Mouse (Mus musculus): ENCODE measurements at regions not wholly inside any gene's neighbourhood (a gene's known extent, or its start where the extent isn't known, plus 50 kb on each side); places are given as distances from the start of the nearest gene placed in this dataset.
"Not testable (repeated sequence)": the region's sequence is repeated elsewhere in the genome, so short reads cannot be mapped to it uniquely, and the experiment has no call there.

DNA sequence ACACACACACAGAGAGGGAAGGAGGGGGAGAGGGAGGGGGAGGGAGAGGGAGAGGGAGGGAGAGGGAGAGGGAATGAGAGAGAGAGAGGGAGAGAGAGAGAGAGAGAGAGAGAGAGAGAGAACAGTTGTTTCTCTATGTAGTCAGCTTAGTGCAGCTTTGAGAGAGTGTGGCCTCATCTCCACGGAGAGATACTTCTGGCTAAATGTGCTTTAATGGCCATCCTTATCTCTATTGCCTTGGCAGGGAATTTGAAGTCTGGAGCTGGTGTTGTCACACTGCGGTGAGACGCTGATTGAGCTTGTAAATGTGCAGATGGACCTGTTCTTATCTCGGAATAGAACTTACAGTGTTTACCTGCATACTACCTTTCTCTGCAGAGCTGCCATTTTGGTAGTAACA is 160.9 kb upstream of the Arglu1 start:
- peaks cover 9% of the 10 kb centered on the region for H3K4me1 ChIP-seq
- H3K4me3 ChIP-seq = no peak overlapping the region
- WGBS = 79% methylated on average over 4 of the region's 4 CpGs
- H3K27me3 ChIP-seq = peaks cover 59% of the 10 kb centered on the region
- no peak overlapping the region for H3K4me2 ChIP-seq (replicated peaks)
- H3K9me3 ChIP-seq = no peaks in the 10 kb centered on the region
- no peaks in the 10 kb centered on the region for H3K36me3 ChIP-seq
- no peak overlapping the region for H3K9ac ChIP-seq (replicated peaks)
- ATAC-seq (ENCODE audit: low FRiP score, low read depth) = no peak
- H3K27ac ChIP-seq (replicated peaks) = no peak overlapping the region

DNA sequence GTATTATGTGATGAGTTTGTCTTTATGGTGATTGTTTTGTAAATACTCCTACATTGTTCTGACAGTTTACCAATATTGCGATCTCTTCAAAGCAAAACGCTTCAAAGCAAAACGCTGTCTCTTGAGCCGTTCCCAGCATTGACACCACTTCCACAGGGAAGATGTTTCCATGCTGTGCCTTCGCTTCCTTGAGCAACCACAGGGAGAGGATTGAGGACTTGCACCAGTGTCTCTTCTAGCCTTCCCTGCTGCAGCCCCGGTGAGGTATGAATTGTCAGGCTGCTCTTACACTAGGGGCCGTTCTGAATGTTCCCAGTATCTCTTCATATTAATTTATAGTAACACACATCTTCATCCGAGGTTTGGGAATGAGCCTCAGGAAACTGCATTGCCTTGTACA is 160.4 kb upstream of the Arglu1 start:
- H3K4me1 ChIP-seq = peaks cover 7% of the 10 kb centered on the region
- no peak overlapping the region for H3K27ac ChIP-seq (replicated peaks)
- no peak for ATAC-seq (ENCODE audit: low FRiP score, low read depth)
- no peaks in the 10 kb centered on the region for H3K9me3 ChIP-seq
- no peak overlapping the region for H3K4me2 ChIP-seq (replicated peaks)
- WGBS = 64% methylated on average over 8 of the region's 8 CpGs
- H3K4me3 ChIP-seq = no peak overlapping the region
- H3K36me3 ChIP-seq = no peaks in the 10 kb centered on the region
- H3K27me3 ChIP-seq = peaks cover 54% of the 10 kb centered on the region
- H3K9ac ChIP-seq (replicated peaks) = no peak overlapping the region

DNA sequence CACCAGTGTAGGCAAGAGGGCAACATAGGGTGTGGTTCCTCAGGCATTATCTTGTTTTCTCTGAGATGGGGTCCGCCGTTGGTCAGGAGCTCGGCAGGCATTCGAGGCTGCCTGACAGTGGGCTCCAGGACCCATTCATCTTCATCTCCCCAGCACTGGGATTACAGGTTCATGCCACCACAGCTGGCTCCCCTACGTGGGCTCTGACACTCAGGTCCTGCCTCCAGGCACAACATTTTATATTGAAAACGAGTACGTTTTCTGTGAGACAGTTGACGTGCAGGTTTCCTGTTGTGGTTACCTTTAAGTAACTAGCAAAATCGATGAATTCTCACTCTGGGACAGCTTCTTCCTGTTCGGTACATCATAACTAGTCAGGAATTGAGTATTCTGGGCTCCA is 157.3 kb upstream of the Arglu1 start:
- H3K27me3 ChIP-seq = peaks cover 35% of the 10 kb centered on the region
- H3K4me3 ChIP-seq = no peak overlapping the region
- no peak overlapping the region for H3K27ac ChIP-seq (replicated peaks)
- no peaks in the 10 kb centered on the region for H3K9me3 ChIP-seq
- H3K4me2 ChIP-seq (replicated peaks) = no peak overlapping the region
- 88% methylated on average over 10 of the region's 10 CpGs for WGBS
- ATAC-seq (ENCODE audit: low FRiP score, low read depth) = no peak
- no peaks in the 10 kb centered on the region for H3K36me3 ChIP-seq
- H3K4me1 ChIP-seq = no peaks in the 10 kb centered on the region; the same call in 1 of the 2 replicates
- H3K9ac ChIP-seq (replicated peaks) = no peak overlapping the region

DNA sequence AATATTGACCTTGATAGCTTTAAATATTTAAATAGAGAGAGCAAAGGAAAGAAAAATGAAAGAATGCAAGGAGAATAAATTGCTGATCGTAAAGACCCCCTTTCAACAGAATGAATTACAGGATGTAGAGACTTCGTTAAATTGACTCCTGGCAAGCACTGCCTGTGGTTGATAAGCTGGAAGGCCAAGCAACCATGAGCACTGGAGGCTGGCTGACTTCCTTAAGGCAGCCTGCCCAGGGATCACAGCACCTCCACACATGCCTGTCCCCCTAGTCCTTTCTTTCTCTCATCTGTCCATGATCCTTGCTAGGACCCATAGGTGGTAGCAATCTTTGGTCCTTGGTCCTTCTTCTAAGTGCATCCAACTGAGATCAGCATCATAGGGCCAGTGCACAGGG is 152.0 kb upstream of the Arglu1 start:
- no peak for ATAC-seq (ENCODE audit: low FRiP score, low read depth)
- Histone ChIP-seq H3K27ac (replicated peaks) (no peak overlapping the region), H3K27me3 (no peaks in the 10 kb centered on the region; the same call in 1 of the 2 replicates)

DNA sequence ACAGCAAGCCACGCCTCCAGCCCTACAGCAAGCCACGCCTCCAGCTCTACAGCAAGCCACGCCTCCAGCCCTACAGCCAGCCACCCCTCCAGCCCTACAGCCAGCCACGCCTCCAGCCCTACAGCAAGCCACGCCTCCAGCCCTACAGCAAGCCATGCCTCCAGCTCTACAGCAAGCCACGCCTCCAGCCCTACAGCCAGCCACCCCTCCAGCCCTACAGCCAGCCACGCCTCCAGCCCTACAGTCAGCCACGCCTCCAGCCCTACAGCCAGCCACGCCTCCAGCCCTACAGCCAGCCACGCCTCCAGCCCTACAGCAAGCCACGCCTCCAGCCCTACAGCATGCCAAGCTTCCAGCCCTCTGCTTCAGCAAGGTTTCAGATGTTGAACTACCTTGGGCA is 145.8 kb upstream of the Arglu1 start:
- H3K36me3 ChIP-seq; H3K4me2 ChIP-seq (replicated peaks); H3K4me1 ChIP-seq; H3K4me3 ChIP-seq; H3K9me3 ChIP-seq; ATAC-seq (ENCODE audit: low FRiP score, low read depth); H3K27ac ChIP-seq (replicated peaks); H3K27me3 ChIP-seq; H3K9ac ChIP-seq (replicated peaks): not testable (repeated sequence)
- WGBS = 70% methylated on average over 9 of the region's 11 CpGs

More for the DNA sequence above, 152.0 kb upstream of the Arglu1 start:
- Histone ChIP-seq H3K4me1 (no peaks in the 10 kb centered on the region; the same call in 1 of the 2 replicates), H3K9ac (replicated peaks) (no peak overlapping the region), H3K4me2 (replicated peaks) (no peak overlapping the region), H3K4me3 (no peak overlapping the region), H3K36me3 (no peaks in the 10 kb centered on the region), H3K9me3 (no peaks in the 10 kb centered on the region)
- WGBS = 78% methylated on average over 2 of the region's 2 CpGs

DNA sequence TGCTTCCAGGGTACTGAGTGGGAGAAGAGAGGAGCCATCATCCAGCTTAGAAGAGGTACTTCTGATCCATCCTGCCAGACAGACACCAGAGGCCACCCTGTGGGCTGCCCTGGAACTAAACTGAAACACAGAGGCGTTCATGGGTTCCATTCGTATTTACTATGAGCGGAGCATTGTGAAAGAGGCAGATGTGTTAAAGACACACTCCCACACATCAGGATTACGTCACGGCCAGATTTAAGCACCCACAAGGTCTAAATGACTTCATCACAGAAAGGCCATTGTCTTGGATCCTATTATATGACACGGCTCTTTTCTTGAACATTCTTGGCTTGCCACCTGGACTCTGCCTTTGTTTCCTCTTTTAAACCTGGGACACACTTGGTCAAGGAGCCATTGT is 141.0 kb upstream of the Arglu1 start:
- Histone ChIP-seq H3K27ac (replicated peaks) (no peak overlapping the region), H3K36me3 (no peaks in the 10 kb centered on the region), H3K4me3 (no peak overlapping the region), H3K4me1 (no peaks in the 10 kb centered on the region), H3K4me2 (replicated peaks) (no peak overlapping the region), H3K27me3 (no peaks in the 10 kb centered on the region), H3K9me3 (no peaks in the 10 kb centered on the region), H3K9ac (replicated peaks) (no peak overlapping the region)
- ATAC-seq (ENCODE audit: low FRiP score, low read depth) = no peak
- WGBS = 82% methylated on average over 6 of the region's 6 CpGs

DNA sequence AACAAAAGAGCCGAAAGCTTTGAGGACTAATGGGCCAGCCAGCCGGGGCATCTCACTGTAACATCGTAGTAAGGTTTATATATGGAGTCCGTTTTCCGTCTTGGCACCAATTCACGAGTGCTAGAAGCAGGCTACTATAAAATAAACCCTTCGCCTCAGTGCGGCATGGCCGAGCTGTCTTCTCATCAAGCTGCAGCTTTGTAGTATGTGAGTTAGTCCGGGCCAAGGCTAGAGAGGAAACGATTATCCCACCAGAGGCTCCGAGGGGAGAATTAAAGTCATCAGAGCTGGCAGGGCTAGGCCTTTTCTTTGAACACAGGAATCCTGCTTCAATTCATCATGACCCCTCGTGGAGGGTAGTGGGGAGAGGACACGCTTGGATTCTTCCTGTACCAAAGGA is 138.9 kb upstream of the Arglu1 start:
- H3K9me3 ChIP-seq = no peaks in the 10 kb centered on the region
- no peaks in the 10 kb centered on the region for H3K36me3 ChIP-seq
- H3K27ac ChIP-seq (replicated peaks) = no peak overlapping the region
- no peaks in the 10 kb centered on the region for H3K4me1 ChIP-seq
- H3K4me2 ChIP-seq (replicated peaks) = no peak overlapping the region
- no peak overlapping the region for H3K4me3 ChIP-seq
- H3K9ac ChIP-seq (replicated peaks) = no peak overlapping the region
- 57% methylated on average over 14 of the region's 14 CpGs for WGBS
- ATAC-seq (ENCODE audit: low FRiP score, low read depth) = no peak
- no peaks in the 10 kb centered on the region for H3K27me3 ChIP-seq

DNA sequence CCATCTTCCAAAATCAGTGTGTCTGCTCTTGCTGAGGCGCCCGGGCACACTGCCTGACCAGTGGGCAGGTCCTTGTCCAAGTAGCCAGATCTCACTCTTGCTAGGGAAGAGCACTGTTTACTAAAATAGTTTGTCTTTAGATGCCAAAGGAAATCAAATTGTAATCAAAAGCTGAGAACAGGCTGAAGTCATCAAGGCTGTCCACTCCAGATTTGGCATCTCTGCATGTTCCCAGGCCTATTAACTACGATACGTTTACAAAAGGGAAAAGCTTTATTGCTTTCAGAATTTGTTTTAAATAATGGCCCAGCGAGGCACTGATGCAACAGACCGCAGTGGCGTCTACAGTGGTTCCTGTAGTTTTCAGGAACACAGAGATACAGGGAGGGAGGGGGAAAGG is 137.2 kb upstream of the Arglu1 start:
- H3K4me2 ChIP-seq (replicated peaks) = no peak overlapping the region
- 90% methylated on average over 7 of the region's 7 CpGs for WGBS
- H3K4me1 ChIP-seq = no peaks in the 10 kb centered on the region
- no peaks in the 10 kb centered on the region for H3K9me3 ChIP-seq
- no peak overlapping the region for H3K9ac ChIP-seq (replicated peaks)
- H3K36me3 ChIP-seq = no peaks in the 10 kb centered on the region
- no peaks in the 10 kb centered on the region for H3K27me3 ChIP-seq
- no peak overlapping the region for H3K4me3 ChIP-seq
- H3K27ac ChIP-seq (replicated peaks) = no peak overlapping the region
- no peak for ATAC-seq (ENCODE audit: low FRiP score, low read depth)

DNA sequence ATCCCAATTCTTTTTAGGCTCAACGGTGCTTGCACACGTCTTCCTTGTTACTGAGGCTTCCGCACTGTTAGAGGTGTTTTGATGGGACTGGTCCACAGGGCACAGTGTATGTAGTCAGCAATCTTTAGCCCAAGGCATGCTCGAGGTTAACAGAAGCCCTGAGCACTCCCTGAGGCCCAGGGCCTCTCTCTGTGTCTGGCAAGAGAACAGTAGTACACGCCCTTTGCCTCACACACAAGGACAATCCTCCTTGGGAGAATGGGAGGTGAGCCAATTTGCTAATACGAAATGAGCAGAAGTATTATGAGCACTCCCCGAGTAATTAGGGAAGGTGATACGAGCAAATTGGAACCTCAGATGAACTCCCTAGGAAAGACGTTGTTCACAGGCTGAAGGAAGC is 136.5 kb upstream of the Arglu1 start:
- no peaks in the 10 kb centered on the region for H3K27me3 ChIP-seq
- H3K4me2 ChIP-seq (replicated peaks) = no peak overlapping the region
- no peak overlapping the region for H3K27ac ChIP-seq (replicated peaks)
- H3K4me3 ChIP-seq = no peak overlapping the region
- no peak overlapping the region for H3K9ac ChIP-seq (replicated peaks)
- ATAC-seq (ENCODE audit: low FRiP score, low read depth) = no peak
- 82% methylated on average over 9 of the region's 9 CpGs for WGBS
- H3K9me3 ChIP-seq = no peaks in the 10 kb centered on the region
- no peaks in the 10 kb centered on the region for H3K4me1 ChIP-seq
- no peaks in the 10 kb centered on the region for H3K36me3 ChIP-seq

DNA sequence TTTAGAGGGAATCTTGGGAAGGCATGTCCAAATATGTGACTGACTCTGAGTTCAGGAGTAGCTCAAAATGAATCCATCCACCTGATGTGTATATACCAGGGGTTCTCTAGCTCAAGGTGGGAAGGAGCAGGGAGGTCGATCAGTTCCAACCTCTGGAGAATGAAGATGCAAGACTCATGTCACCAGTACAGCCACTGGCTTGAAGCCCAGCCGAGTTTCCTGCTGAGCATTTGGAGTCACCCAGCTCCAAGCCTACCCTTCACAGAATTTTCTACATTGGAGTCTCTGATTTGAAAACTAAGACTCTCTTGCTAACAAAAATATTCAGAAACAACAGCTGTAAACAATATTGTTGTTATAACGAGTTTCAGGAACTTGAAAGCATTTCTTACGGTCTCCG is 134.6 kb upstream of the Arglu1 start:
- Histone ChIP-seq H3K27ac (replicated peaks) (no peak overlapping the region), H3K9ac (replicated peaks) (no peak overlapping the region), H3K4me3 (no peak overlapping the region), H3K27me3 (no peaks in the 10 kb centered on the region), H3K36me3 (no peaks in the 10 kb centered on the region), H3K9me3 (no peaks in the 10 kb centered on the region), H3K4me2 (replicated peaks) (no peak overlapping the region), H3K4me1 (peaks cover 6% of the 10 kb centered on the region; the same call in 1 of the 2 replicates)
- no peak for ATAC-seq (ENCODE audit: low FRiP score, low read depth)
- 81% methylated on average over 5 of the region's 5 CpGs for WGBS

DNA sequence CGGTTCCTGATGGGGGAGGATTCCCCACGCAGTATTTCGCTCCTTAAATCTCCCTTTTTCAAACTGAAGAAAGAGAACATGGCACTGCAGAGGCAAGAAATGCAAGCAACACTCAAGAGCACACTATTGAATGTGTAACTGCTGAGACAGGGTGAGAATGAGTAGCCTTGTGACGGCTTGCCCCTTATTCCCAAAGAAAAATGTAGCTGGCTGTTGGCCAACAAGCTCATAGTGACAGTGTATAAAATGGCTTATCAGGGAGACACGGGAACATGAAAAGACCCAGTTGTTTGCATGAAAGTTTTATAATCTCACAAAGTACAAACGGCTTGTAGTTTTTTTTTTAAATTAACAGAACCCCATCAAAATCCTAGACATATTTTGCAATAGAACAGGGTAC is 130.8 kb upstream of the Arglu1 start:
- no peak overlapping the region for H3K9ac ChIP-seq (replicated peaks)
- no peaks in the 10 kb centered on the region for H3K36me3 ChIP-seq
- H3K27ac ChIP-seq (replicated peaks) = no peak overlapping the region
- peaks cover 6% of the 10 kb centered on the region; the same call in 1 of the 2 replicates for H3K4me1 ChIP-seq
- ATAC-seq (ENCODE audit: low FRiP score, low read depth) = no peak
- no peaks in the 10 kb centered on the region for H3K27me3 ChIP-seq
- no peak overlapping the region for H3K4me2 ChIP-seq (replicated peaks)
- H3K4me3 ChIP-seq = no peak overlapping the region
- WGBS = 81% methylated on average over 6 of the region's 6 CpGs
- H3K9me3 ChIP-seq = no peaks in the 10 kb centered on the region

DNA sequence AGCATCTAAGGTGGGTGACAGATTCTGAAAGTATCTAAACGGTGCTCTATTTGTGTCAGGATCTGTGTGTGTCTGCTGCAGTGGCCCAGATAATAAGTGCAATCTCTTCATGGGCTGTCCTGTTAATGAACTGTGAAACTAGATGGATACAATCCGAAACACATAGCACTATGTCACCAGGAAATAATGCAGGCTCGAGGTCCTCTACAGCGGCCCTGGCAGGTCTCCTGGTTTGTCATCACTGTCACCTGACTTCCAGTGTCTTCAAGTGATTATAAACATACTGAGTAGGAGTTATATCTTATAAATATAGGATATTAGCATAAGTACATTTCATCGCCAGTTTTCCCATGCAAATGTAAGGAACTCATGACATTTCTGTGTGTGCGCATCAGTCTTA is 130.3 kb upstream of the Arglu1 start:
- H3K9ac ChIP-seq (replicated peaks) = no peak overlapping the region
- H3K4me1 ChIP-seq = peaks cover 6% of the 10 kb centered on the region; the same call in 1 of the 2 replicates
- H3K36me3 ChIP-seq = no peaks in the 10 kb centered on the region
- H3K9me3 ChIP-seq = no peaks in the 10 kb centered on the region
- no peak overlapping the region for H3K27ac ChIP-seq (replicated peaks)
- no peak overlapping the region for H3K4me3 ChIP-seq
- no peak for ATAC-seq (ENCODE audit: low FRiP score, low read depth)
- no peak overlapping the region for H3K4me2 ChIP-seq (replicated peaks)
- 89% methylated on average over 6 of the region's 6 CpGs for WGBS
- no peaks in the 10 kb centered on the region for H3K27me3 ChIP-seq

DNA sequence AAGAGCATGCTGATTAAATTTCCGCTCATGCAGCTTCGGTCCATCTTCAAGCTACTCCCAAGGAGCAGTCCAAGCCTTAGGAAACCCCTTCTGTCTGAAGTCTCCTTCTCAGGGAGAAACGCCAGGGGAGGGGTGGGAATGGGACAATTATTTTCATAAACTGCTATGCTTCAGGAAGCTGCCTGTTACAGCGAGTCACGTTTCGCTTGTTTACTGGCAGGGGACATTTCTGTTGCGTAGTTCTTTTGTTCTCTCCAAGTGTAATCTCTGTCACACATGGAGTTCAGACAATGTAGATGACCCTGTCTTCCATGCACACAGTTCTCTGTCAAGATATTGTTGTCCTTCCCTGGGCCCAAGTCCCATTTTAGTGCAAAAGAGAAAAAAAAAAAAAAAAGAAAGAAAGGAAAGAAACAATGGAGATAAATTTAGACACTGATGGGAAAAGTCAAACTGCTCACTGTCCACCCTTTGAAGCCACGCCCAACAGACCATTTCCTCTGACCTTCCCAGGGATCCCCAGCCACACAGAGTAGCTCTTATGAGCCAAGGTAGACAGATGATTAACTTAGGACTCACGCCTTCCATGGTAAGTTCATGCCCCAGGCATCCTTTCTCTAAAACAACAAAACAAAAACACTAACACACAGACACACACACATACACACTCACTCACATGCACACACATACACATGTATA is 129.1 kb upstream of the Arglu1 start:
- no peaks in the 10 kb centered on the region for H3K36me3 ChIP-seq
- no peak overlapping the region for H3K9ac ChIP-seq (replicated peaks)
- peaks cover 6% of the 10 kb centered on the region; the same call in 1 of the 2 replicates for H3K4me1 ChIP-seq
- 85% methylated on average over 9 of the region's 9 CpGs for WGBS
- H3K9me3 ChIP-seq = no peaks in the 10 kb centered on the region
- no peak overlapping the region for H3K27ac ChIP-seq (replicated peaks)
- H3K4me3 ChIP-seq = no peak overlapping the region
- no peak overlapping the region for H3K4me2 ChIP-seq (replicated peaks)
- ATAC-seq (ENCODE audit: low FRiP score, low read depth) = no peak
- no peaks in the 10 kb centered on the region for H3K27me3 ChIP-seq
